Mouse (Mus musculus) naive thymus-derived CD4-positive, alpha-beta T cell, adult 2 months (primary cell): ENCODE measurements around the gene Agrp.
"Not testable (repeated sequence)": the region's sequence is repeated elsewhere in the genome, so short reads cannot be mapped to it uniquely, and the experiment has no call there.

Experiments used
- DNase-seq: peaks from one replicate; pipeline ENCODE4 v3.0.0-alpha.2; 2011; ENCODE audit warnings: low read depth

The Agrp gene

DNA sequence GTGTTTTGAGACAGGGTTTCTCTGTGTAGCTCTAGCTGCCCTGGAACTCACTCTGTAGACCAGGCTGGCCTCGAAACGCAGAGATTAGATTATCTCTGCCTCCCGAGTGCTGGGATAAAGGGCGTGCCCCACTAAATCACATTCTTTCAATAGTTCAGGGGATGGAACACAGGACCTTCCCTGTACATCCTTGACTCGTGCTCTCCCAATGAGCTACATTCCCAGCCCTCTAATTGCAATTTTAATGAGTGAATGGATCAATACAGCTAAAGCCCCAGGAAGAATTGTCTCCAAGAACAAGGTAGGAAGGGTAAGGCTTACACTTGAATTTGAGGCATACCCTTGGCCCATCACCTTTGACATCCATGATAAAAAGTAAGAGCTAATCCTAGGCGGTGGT is 38.4 kb downstream of the Agrp start:
- DNase-seq = no peak

DNA sequence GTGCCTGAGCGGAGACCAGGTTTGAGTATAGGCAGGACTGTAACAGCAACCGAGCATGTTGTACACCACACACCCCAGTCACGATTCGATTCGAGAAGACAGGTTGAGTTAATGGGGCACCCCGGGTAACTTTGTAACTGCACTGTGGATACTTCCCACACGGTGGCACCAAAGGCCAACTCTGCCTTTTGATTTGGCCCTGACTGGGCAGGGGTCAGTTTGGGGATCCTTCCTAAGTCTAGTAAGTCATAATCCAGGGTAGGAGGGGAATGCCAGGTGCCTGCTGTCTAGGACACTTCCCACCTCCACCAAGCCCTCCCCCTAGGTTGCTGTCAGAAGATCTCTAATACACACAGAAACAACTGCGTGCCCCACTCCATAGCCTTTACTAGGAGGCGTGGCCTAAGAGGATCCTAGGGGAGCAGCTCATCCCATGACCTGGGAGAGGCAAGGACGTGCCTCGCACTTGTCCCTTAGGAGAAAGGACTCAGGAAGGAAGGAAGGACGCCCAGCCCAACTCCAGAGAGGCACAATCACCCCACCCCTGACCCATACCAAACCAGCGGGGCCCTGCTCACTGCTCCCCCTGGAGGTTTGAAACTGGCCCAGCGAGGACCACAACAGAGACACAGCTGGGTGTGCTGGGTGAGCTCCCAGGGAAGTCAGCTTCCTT is 40.7 kb downstream of the Agrp start:
- peak; percentile 87 for DNase-seq

DNA sequence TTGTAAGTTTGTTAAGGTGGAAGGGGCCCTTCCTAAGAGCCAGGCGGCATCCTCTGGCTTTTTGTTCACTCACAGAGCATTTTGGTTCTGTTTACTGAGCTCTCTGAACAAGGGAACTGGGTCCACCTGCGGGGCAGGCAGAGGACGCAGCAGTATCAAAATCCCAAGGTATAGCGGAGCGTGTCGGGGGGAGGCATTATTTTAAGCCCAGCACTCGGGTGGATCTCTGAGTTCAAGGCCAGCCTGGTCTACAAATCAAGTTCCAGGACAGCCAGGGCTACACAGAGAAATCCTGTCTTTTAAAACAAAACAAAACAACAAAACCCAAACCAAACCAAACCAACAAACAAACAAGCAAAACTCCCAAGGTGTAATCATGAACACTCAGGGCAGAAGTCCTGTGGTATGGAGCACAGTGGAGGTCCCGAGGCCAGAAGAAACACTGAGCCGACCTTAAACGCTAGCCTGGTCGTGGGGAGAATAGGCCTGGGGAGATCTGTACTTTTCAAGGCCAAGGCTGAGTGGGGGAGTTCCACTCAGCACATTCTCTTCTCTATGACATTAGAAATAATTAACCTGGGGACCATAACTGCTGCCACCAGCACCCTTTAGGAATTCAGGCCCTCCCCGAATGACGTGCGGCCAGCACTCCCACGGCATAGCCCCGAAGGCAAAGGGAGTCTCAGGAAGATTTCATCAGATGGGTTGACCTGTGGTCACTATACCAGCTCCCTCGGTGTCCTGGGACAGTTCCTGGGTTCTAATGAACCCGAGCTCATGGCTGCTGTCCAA is 42.5 kb downstream of the Agrp start:
- no peak for DNase-seq

DNA sequence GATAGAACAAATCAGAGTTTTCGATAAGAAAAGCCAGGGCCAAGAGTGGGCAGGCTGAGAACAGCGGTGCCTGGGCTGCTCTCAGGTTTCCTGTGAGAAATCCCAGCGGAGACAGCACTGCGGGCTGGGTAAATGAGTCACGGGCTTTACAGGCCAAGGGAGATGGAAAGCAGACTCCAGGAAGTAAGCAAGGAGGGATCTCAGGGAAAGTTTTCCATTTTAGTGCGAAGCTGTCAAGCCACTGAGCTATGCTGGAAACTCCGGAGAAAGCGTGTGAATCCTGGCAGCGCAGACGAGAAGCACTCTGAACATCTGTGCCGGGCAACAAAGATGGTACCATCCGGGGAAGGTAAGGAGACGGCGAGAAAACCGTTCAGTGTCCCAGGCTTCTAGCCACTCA is 43.3 kb downstream of the Agrp start:
- no peak for DNase-seq

DNA sequence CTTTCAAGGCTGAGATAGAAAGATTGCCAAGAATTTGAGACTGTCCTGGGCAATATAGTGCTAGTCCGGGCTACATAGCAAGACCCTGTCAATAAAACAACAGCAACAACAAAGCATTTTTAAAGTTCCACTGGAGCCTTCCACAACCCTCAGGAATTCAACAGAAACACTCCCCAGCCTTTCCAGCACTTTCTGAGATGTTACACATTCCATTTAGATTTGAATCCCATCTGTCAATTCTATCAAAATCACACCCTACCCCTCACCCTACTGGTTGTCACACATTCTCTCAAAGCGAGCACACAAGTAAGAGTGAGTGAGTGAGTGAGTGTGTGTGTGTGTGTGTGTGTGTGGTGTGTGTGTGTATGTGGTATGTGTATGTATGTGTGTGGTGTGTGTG is 44.8 kb downstream of the Agrp start:
- no peak for DNase-seq

DNA sequence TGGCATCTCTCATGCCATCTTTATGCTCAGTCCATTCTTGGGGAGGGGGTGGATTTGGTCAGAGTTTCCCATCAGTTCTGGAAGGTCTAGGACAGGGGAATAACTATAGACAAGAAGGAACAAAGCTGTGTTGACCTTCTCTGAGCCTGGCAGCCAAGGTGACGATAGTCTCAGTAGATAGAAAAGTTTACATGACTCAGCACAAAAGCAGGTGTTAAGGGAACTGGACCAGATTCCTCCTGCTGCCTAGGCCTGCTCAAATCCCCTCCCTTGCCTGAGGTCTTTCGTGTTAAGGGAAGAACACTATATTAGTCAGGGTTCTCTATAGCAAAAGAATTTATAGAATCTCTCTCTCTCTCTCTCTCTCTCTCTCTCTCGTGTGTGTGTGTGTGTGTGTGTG is 57.5 kb downstream of the Agrp start:
- DNase-seq = no peak

DNA sequence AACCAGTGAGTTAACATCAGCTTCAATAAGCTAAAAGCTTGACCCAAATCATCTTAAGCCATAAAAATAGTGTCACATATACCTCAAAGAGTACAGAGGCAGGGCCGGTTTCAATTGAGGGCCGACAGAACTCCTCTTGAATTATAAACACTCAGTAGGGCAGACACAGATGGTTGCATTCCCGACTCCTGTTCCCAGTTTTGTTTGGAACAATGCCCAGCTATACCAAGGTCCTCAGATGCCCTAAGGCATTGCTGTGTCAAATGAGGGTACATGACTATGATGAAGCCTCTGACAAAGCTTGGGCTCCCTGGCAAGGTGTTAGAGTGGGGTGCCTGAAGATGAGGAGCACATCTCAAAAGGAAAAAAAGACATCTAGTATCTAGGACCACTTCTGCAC is 61.7 kb downstream of the Agrp start:
- DNase-seq = no peak

DNA sequence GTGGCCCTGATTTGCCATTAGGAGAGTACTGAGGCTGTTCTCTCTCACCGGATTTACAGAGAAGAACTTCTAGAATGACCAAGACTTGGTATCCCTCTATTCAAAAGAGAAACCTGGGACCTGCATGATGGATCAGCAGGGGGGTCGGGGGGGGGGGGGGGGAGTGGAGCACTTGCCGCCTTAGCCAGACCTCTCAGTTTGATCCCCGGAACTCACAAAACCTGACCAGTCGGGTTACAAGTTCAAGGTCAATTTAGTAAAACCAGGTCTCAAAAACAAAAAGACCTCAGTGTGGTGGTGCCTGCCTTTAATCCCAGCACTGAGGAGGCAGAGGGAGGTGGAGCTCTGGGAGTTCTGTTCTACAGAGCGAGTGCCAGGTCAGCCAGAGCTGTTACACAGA is 62.5 kb downstream of the Agrp start:
- no peak for DNase-seq

DNA sequence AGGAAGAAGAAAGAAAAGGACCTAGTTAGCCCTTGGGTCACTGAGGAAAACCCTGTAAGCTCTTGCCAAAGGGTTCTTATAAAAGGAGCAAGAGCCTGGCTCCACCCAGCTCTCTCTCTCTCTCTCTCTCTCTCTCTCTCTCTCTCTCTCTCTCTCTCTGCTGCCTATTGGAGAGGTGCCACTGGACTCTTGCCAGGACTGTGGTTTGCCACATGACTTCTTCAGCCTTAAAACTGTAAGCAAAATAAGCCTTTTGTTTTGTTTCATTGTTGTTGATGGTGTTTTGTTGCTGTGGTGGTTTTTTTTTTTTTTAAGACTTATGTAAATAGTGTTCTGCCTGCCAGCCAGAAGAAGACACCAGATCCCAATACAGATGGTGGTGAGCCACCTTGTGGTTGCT is 63.8 kb downstream of the Agrp start:
- no peak for DNase-seq

DNA sequence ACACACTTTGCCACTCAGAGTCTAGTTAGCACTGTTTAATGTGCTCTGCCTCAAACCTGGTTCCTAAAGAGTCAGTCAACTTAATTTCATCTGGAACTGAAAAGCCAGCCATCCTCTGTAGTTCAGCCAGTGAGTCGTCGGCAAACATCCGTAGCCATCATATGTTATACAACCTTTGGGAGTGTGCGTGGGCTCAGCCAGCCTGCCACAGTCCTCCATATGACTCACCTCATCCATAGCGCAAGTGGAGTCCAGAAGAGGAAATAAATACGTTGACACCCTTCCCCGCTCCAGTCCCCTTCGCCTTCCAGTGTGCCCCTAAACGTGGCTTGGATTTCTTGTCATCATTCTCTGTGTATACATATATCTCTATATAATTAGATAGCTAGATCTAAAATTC is 65.4 kb downstream of the Agrp start:
- DNase-seq = no peak

DNA sequence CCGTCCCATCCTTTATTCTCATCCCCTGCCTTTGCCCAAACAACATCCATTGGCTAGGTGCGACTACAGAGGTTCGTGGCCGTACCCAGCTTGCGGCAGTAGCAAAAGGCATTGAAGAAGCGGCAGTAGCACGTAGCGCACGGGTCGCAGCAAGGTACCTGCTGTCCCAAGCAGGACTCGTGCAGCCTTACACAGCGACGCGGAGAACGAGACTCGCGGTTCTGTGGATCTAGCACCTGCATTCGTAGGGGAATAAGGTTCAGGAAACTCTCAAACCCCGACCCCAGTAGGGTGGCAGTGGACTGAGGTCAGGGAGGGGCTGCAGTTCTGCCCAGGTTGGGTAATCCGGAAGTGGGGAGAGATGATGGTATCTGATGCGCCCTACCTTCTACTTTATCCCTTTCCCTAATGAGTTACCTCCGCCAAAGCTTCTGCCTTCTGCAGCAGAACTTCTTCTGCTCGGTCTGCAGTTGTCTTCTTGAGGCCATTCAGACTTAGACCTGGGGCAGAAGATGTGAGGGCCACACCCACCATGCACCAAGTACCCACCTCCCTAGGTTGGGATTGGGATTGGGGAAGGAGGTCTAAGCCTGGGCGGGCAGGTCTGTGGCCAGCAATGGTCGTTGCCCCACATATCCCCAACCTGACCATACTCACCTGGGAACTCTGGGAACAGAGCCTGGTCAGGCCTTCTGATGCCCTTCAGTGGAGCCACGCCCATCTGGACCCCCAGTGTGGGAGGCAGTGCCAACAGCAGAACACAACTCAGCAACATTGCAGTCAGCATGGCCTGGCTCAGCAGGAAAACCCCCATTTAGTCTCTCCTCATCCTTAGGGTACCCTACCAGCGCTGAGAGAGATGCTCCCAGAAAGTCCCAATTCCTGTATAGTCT is 70.2 kb downstream of the Agrp start:
- DNase-seq = peak; percentile 70

DNA sequence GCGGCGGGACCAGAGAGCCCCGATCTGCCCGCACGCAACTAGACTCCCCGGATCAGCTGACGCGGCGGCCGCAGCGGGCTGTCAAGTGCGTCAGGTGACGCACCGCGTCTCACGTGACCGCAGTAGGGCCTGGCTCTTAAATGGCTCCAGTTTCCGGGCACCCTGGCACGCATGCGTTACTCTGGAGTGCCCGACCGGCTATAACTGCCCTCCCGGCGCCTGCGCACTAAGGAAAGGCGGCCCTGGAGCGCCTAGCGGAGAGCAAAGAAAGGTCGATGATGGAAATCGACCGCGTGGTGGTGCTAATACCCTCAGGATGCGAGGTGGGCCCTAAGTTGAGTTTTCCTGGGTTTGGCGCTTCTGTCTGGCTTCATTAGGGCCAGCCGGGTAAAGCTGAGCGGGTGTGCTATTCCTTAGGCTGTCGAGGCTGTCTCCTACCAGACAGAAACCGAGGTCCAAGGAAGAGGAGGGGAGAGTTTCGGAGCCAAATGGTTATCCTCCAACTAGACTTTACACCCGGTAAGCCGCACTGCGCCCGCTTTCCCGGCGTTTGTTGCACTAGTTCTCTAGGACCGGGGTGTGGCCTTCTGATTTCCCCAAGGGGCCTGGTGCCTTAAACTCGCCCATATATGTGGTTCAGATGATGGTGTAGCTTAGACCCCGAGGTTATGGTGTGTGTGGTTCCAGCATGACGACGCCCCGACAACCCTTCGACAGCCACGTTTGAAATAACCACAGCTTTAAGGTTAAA is 71.1 kb downstream of the Agrp start, which contains the start of gene Atp6v0d1:
Gene Atp6v0d1 (minus strand): TSS at position 96 of the 751 bp plus-strand sequence.
- DNase-seq = peak; percentile 100

DNA sequence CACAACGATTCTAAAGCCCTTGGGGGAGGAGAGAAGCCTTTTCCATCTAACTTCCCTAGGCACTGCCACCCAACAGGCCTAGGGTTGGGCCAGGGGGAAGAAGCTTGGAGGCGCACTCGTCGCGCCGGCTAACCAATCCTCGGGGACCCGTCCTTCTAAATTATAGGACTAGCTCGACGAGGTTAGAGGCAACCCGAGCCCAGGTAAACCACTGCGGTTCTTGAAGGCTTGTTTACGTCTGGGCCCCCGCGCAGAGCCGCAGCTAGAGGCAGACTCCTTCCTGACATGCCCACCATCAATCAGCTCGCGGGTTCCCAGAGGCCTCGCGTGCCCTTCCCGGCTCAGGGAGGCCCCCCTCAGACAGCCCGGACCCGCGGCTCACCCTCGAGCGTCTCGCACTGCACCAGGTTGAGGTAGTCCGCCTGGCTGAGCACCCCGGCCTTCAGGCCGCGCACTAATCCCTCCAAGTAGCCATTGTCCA is 71.8 kb downstream of the Agrp start:
- DNase-seq = peak; percentile 71

DNA sequence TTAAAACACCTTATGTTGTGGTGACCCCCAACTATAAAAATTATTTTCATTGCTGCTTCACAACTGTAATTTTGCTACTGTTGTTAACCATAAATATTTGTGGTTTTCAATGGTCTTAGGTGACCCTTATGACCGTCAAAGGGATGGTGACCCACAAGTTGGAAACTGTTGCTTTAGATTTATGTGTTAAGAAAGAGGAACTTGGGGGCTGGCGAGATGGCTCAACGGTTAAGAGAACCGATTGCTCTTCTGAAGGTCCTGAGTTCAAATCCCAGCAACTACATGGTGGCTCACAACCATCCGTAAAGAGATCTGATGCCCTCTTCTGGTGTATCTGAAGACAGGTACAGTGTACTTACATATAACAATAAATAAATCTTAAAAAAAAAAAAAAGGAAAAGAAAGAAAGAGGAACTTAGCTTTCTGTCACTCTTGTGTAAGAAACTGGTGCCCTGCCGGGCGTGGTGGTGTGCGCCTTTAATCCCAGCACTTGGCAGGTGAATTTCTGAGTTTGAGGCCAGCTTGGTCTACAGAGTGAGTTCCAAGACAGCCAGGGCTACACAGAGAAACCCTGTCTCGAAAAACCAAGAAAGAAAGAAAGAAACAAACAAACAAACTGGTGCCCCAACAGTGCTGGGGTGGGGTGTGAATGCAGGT is 72.5 kb downstream of the Agrp start:
- DNase-seq = not testable (repeated sequence)

DNA sequence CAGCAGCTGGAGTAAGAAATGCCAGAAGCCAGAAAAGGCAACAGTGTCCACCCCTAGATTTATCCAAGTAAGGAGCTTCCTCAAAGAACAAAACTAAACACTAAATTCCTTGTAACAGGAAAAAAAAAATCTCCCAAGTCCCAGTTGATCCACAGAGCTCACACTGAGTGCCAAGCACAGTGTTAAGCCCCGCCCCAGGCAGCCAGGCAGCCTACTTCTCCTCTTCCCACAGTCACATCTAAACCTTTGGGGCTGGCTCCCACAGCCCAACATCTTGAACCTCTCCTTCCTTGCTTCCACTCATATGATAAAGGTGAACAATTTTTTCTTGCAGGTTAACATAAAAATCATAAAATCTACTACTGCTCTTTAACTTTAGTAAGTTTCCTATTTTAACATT is 73.3 kb downstream of the Agrp start:
- no peak for DNase-seq

DNA sequence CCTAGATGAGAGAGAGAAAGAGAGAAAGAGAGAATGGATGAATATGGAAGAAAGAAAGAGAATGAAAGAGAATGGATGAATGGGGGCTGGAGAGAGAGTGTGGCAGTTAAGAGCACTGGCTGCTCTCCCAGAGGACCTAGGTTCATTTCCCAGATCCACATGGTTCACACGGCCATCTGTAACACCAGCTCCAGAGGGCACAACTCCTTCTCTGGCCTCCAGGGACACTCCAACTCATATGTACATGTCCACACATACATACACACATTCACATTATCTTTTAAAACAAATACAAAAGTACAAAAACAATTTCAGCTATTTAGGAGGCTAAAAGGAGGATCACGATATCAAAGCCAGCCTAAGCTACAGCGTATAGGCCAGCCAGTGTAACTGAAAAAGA is 74.3 kb downstream of the Agrp start:
- DNase-seq = no peak

DNA sequence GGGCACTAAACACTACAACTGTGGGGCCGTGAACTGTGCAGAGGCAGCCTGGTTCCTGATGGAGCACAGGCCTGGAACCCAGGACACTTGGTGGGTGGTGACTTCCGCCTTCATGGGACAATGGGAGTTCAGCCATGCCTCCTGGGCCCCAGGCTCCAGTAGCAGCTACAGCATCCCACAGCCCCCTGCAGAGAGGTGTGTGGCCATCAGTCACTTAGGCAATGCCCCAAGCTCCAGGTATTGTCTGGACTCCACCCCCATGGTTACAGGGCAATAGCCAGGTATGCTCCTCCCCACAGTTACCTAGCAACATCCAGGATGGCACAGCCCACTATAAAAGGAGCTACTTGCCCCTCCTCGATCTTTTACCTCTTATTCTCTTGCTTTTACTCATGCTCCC is 82.0 kb downstream of the Agrp start:
- no peak for DNase-seq

DNA sequence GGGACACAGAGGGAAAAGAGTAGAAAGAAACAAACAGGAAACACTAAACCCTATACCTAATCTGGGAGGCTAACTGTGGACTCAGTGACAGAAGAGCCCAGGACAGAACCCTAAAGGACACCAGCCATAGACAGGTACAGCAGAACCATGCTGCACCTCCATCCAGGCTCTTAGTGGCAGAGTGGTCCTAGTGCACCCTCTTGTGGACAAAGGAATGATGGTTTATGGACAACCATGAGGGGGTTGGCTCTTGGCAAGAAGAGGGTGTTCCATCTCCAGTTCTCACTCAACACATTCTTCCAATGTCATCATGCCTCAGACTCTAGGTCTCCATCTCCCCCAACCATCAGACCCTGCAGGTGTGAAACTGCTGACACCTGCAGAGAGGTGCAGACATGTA is 83.1 kb downstream of the Agrp start:
- DNase-seq = peak; percentile 69

DNA sequence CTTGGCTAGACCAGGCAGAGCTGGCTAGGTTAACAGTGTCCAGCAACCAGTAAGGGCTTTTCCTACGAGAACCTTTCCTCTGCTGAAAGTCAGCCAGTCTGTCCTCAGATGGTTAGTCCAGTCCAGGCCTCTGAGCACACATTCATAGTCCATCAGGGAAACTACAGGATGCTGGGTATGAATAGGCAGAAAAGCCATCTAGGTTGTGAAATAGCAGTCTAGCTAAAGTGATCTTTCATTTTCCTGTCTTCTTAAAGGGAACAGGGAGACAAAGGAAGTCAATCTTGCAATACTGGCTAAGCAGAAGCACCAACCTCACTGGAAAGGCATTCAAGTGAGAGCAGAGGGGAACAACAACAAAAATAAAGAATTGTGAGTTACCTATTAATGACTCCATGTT is 84.4 kb downstream of the Agrp start:
- DNase-seq = no peak

DNA sequence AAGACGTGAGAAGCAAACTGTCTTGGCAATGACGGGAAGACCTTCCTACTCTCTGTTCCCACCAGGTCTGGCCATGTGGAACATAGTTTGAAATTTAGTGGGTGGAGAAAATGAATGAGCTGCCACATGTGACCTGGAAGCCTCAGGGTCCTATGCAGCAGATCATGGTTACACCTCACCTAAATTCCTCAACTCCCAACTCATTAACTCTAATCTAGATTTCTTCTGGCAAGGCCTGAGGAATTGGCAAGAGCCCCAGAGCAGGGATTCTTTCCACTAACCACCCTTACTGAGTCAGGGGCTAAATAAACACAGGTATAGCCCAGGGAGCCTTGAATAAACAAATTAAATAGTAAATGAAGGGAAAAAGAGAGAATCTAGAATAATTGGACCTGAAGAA is 85.2 kb downstream of the Agrp start:
- no peak for DNase-seq

DNA sequence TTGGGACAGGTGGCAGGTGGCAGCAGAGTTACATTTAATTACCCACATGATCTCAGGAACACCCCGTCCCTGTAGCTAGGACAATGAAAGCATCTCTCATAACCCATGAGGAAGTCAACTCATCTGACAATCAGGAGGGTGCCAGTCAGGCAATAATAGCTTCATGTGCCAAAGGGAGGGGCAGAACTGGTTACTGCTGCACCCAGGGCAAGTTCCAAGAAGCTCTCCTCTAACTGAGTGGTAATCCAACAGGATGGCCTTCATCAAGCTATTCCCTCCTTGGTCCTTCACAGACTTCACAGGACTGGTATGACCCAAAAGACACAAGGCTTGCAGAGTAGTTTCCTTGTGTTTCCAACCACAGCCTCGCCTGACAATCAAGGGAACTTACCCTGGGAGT is 87.1 kb downstream of the Agrp start:
- DNase-seq = no peak
